Mouse (Mus musculus): ENCODE data around the gene Gm10337. TPM values are rescaled to one million over a fixed set of nuclear protein-coding genes. Genes with fewer than 3 reads are reported as not detected.
A peak's percentile ranks its signal among the peaks of the same experiment; 100 is the strongest.

Gm10337 gene
- polyA plus RNA-seq, 1 experiment from 2014 or later, result not detected

- H3K36me3 ChIP-seq, result peaks cover 39% of the 10 kb centered on the region
- H3K4me3 ChIP-seq, result peak overlapping the region; percentile 86
- no peaks in the 10 kb centered on the region for H3K27me3 ChIP-seq (ENCODE audit: low read depth, poor library complexity, severe bottlenecking)
- H3K27ac ChIP-seq (replicated peaks), result peak overlapping the region; percentile 99
- WGBS, result under 1% methylated on average over 48 of the region's 67 CpGs
- H3K4me1 ChIP-seq, result peaks cover 20% of the 10 kb centered on the region
- H3K9me3 ChIP-seq (replicated peaks), result no peaks in the 10 kb centered on the region
- DNase-seq (ENCODE audit: low spot score), result peak; percentile 88
These were observed 32.8 kb upstream of the Gm10337 start for GRCm38 (mm10) chr15:102470605-102471294.

- WGBS, result under 1% methylated on average over 10 of the region's 10 CpGs
- peak overlapping the region; percentile 99 for H3K27ac ChIP-seq (replicated peaks)
- no peaks in the 10 kb centered on the region for H3K27me3 ChIP-seq (ENCODE audit: low read depth, poor library complexity, severe bottlenecking)
- peak overlapping the region; percentile 86 for H3K4me3 ChIP-seq
- H3K4me1 ChIP-seq, result peaks cover 20% of the 10 kb centered on the region
- H3K36me3 ChIP-seq, result peaks cover 44% of the 10 kb centered on the region
- DNase-seq (ENCODE audit: low spot score), result no peak
- H3K9me3 ChIP-seq (replicated peaks), result no peaks in the 10 kb centered on the region
These were observed 32.3 kb upstream of the Gm10337 start for GRCm38 (mm10) chr15:102471295-102471645.

- DNase-seq (ENCODE audit: low spot score), result no peak
- H3K27ac ChIP-seq (replicated peaks), result no peak overlapping the region
- H3K36me3 ChIP-seq, result peaks cover 49% of the 10 kb centered on the region
These were observed 31.8 kb upstream of the Gm10337 start for GRCm38 (mm10) chr15:102471727-102472126.

GRCm38 (mm10) chr15:102473246-102473645, 30.3 kb upstream of the Gm10337 start:
- peaks cover 20% of the 10 kb centered on the region for H3K4me1 ChIP-seq
- H3K27ac ChIP-seq (replicated peaks), result no peak overlapping the region
- WGBS, result 79% methylated on average over 2 of the region's 2 CpGs
- H3K9me3 ChIP-seq (replicated peaks), result no peaks in the 10 kb centered on the region
- peak overlapping the region; percentile 21; the same call in 1 of the 2 replicates for H3K4me3 ChIP-seq
- peaks cover 64% of the 10 kb centered on the region for H3K36me3 ChIP-seq
- H3K27me3 ChIP-seq (ENCODE audit: low read depth, poor library complexity, severe bottlenecking), result no peaks in the 10 kb centered on the region
- no peak for DNase-seq (ENCODE audit: low spot score)

More at GRCm38 (mm10) chr15:102471727-102472126, 31.8 kb upstream of the Gm10337 start:
- Histone ChIP-seq H3K27me3 (ENCODE audit: low read depth, poor library complexity, severe bottlenecking) (no peaks in the 10 kb centered on the region), H3K9me3 (replicated peaks) (no peaks in the 10 kb centered on the region), H3K4me1 (peaks cover 20% of the 10 kb centered on the region), H3K4me3 (peak overlapping the region; percentile 86)

- Histone ChIP-seq H3K27me3 (ENCODE audit: low read depth, poor library complexity, severe bottlenecking) (no peaks in the 10 kb centered on the region), H3K4me3 (no peak overlapping the region), H3K36me3 (peaks cover 68% of the 10 kb centered on the region), H3K4me1 (peaks cover 20% of the 10 kb centered on the region), H3K9me3 (replicated peaks) (no peaks in the 10 kb centered on the region), H3K27ac (replicated peaks) (no peak overlapping the region)
- no peak for DNase-seq (ENCODE audit: low spot score)
- 91% methylated on average over 2 of the region's 2 CpGs for WGBS
These were observed 29.0 kb upstream of the Gm10337 start for GRCm38 (mm10) chr15:102474520-102474919.

GRCm38 (mm10) chr15:102483136-102483535, 20.4 kb upstream of the Gm10337 start:
- Histone ChIP-seq H3K27me3 (ENCODE audit: low read depth, poor library complexity, severe bottlenecking) (no peaks in the 10 kb centered on the region), H3K9me3 (replicated peaks) (no peaks in the 10 kb centered on the region), H3K36me3 (peaks cover 97% of the 10 kb centered on the region), H3K4me1 (no peaks in the 10 kb centered on the region), H3K27ac (replicated peaks) (no peak overlapping the region), H3K4me3 (no peak overlapping the region)
- DNase-seq (ENCODE audit: low spot score), result no peak
- WGBS, result 95% methylated on average over 3 of the region's 3 CpGs

- H3K4me3 ChIP-seq, result no peak overlapping the region
- 89% methylated on average over 12 of the region's 12 CpGs for WGBS
- H3K36me3 ChIP-seq, result peaks cover 99% of the 10 kb centered on the region
- no peak overlapping the region for H3K27ac ChIP-seq (replicated peaks)
- H3K27me3 ChIP-seq (ENCODE audit: low read depth, poor library complexity, severe bottlenecking), result no peaks in the 10 kb centered on the region
- DNase-seq (ENCODE audit: low spot score), result no peak
- H3K9me3 ChIP-seq (replicated peaks), result no peaks in the 10 kb centered on the region
- H3K4me1 ChIP-seq, result no peaks in the 10 kb centered on the region
These were observed 17.7 kb upstream of the Gm10337 start for GRCm38 (mm10) chr15:102485853-102486252.

GRCm38 (mm10) chr15:102487664-102488063, 15.9 kb upstream of the Gm10337 start:
- Histone ChIP-seq H3K36me3 (peaks cover 100% of the 10 kb centered on the region), H3K9me3 (replicated peaks) (no peaks in the 10 kb centered on the region), H3K4me1 (no peaks in the 10 kb centered on the region), H3K27ac (replicated peaks) (no peak overlapping the region), H3K27me3 (ENCODE audit: low read depth, poor library complexity, severe bottlenecking) (no peaks in the 10 kb centered on the region), H3K4me3 (no peak overlapping the region)
- 77% methylated on average over 1 of the region's 1 CpGs for WGBS
- no peak for DNase-seq (ENCODE audit: low spot score)

- no peaks in the 10 kb centered on the region for H3K9me3 ChIP-seq (replicated peaks)
- no peak for DNase-seq (ENCODE audit: low spot score)
- no peak overlapping the region for H3K27ac ChIP-seq (replicated peaks)
- H3K4me1 ChIP-seq, result no peaks in the 10 kb centered on the region
- H3K36me3 ChIP-seq, result peaks cover 99% of the 10 kb centered on the region
- WGBS, result 91% methylated on average over 3 of the region's 3 CpGs
- H3K4me3 ChIP-seq, result no peak overlapping the region
- no peaks in the 10 kb centered on the region for H3K27me3 ChIP-seq (ENCODE audit: low read depth, poor library complexity, severe bottlenecking)
These were observed 5.2 kb upstream of the Gm10337 start for GRCm38 (mm10) chr15:102498322-102498721.

GRCm38 (mm10) chr15:102499370-102499769, 4.2 kb upstream of the Gm10337 start:
- Histone ChIP-seq H3K36me3 (peaks cover 99% of the 10 kb centered on the region), H3K9me3 (replicated peaks) (no peaks in the 10 kb centered on the region), H3K27me3 (ENCODE audit: low read depth, poor library complexity, severe bottlenecking) (no peaks in the 10 kb centered on the region), H3K4me3 (no peak overlapping the region), H3K27ac (replicated peaks) (no peak overlapping the region), H3K4me1 (no peaks in the 10 kb centered on the region)
- WGBS, result 81% methylated on average over 3 of the region's 3 CpGs
- DNase-seq (ENCODE audit: low spot score), result no peak

- Histone ChIP-seq H3K4me1 (no peaks in the 10 kb centered on the region), H3K27me3 (ENCODE audit: low read depth, poor library complexity, severe bottlenecking) (no peaks in the 10 kb centered on the region), H3K9me3 (replicated peaks) (no peaks in the 10 kb centered on the region), H3K27ac (replicated peaks) (no peak overlapping the region), H3K4me3 (no peak overlapping the region), H3K36me3 (peaks cover 99% of the 10 kb centered on the region)
- DNase-seq (ENCODE audit: low spot score), result no peak
- 91% methylated on average over 6 of the region's 6 CpGs for WGBS
These were observed 3.7 kb upstream of the Gm10337 start for GRCm38 (mm10) chr15:102499851-102500250.

- Histone ChIP-seq H3K27ac (replicated peaks) (no peak overlapping the region), H3K4me1 (no peaks in the 10 kb centered on the region), H3K9me3 (replicated peaks) (no peaks in the 10 kb centered on the region), H3K27me3 (ENCODE audit: low read depth, poor library complexity, severe bottlenecking) (no peaks in the 10 kb centered on the region), H3K36me3 (peaks cover 99% of the 10 kb centered on the region), H3K4me3 (no peak overlapping the region)
- WGBS, result 90% methylated on average over 5 of the region's 5 CpGs
- no peak for DNase-seq (ENCODE audit: low spot score)
These were observed 3.0 kb upstream of the Gm10337 start for GRCm38 (mm10) chr15:102500479-102500878.

GRCm38 (mm10) chr15:102501084-102501814, 2.3 kb upstream of the Gm10337 start:
- H3K4me3 ChIP-seq, result no peak overlapping the region
- 92% methylated on average over 19 of the region's 19 CpGs for WGBS
- no peaks in the 10 kb centered on the region for H3K4me1 ChIP-seq
- H3K27ac ChIP-seq (replicated peaks), result no peak overlapping the region
- peaks cover 98% of the 10 kb centered on the region for H3K36me3 ChIP-seq
- H3K27me3 ChIP-seq (ENCODE audit: low read depth, poor library complexity, severe bottlenecking), result no peaks in the 10 kb centered on the region
- DNase-seq (ENCODE audit: low spot score), result no peak
- H3K9me3 ChIP-seq (replicated peaks), result no peaks in the 10 kb centered on the region
